Mouse (Mus musculus): ENCODE results near the gene Crbn. TPM values are rescaled to one million over a fixed set of nuclear protein-coding genes. Genes with fewer than 3 reads are reported as not detected.

Crbn gene
- total RNA-seq, 2 experiments from 2014 or later: 61.7 to 64.3 TPM

- peak; percentile 98 for DNase-seq
- intact Hi-C loops (cut with DNase I): no loop called here
Observed at GRCm38 (mm10) chr6:106768640-106769289, 31.1 kb downstream of the Crbn start, which contains the start of gene Trnt1. Trnt1 (plus strand) TSS chr6:106769120.

GRCm38 (mm10) chr6:106766774-106767173, 33.1 kb downstream of the Crbn start:
- no peak for DNase-seq
- intact Hi-C loops (cut with DNase I): no loop called here

- DNase-seq: no peak
- intact Hi-C loops (cut with DNase I): no loop called here
Observed at GRCm38 (mm10) chr6:106765892-106766291, 34.0 kb downstream of the Crbn start.

GRCm38 (mm10) chr6:106761486-106761885, 38.4 kb downstream of the Crbn start:
- no peak for DNase-seq
- intact Hi-C loops (cut with DNase I): no loop called here

GRCm38 (mm10) chr6:106760473-106761218, 39.2 kb downstream of the Crbn start:
- DNase-seq: no peak

GRCm38 (mm10) chr6:106758299-106758698, 41.6 kb downstream of the Crbn start:
- no peak for DNase-seq
- intact Hi-C loops (cut with DNase I): no loop called here

More at GRCm38 (mm10) chr6:106760473-106761218, 39.2 kb downstream of the Crbn start:
- intact Hi-C loops (cut with DNase I): no loop called here

GRCm38 (mm10) chr6:106750291-106750690, 49.6 kb downstream of the Crbn start:
- intact Hi-C loops (cut with DNase I): no loop called here
- DNase-seq: no peak

- intact Hi-C loops (cut with DNase I): no loop called here
- no peak for DNase-seq
Observed at GRCm38 (mm10) chr6:106748887-106749388, 50.9 kb downstream of the Crbn start, which contains the start of gene Il5ra. Il5ra (minus strand) TSS chr6:106749037.

- intact Hi-C loops (cut with DNase I): no loop called here
- no peak for DNase-seq
Observed at GRCm38 (mm10) chr6:106747804-106748203, 52.1 kb downstream of the Crbn start.

GRCm38 (mm10) chr6:106747251-106747650, 52.6 kb downstream of the Crbn start:
- DNase-seq: no peak
- intact Hi-C loops (cut with DNase I): no loop called here

- no peak for DNase-seq
- intact Hi-C loops (cut with DNase I): no loop called here
Observed at GRCm38 (mm10) chr6:106745673-106746394, 54.0 kb downstream of the Crbn start.

- intact Hi-C loops (cut with DNase I): no loop called here
- DNase-seq: no peak
Observed at GRCm38 (mm10) chr6:106743556-106744233, 56.2 kb downstream of the Crbn start.

- intact Hi-C loops (cut with DNase I): no loop called here
- DNase-seq: no peak
Observed at GRCm38 (mm10) chr6:106740244-106740825, 59.5 kb downstream of the Crbn start.

GRCm38 (mm10) chr6:106738229-106738628, 61.6 kb downstream of the Crbn start:
- intact Hi-C loops (cut with DNase I): no loop called here

GRCm38 (mm10) chr6:106732563-106732962, 67.3 kb downstream of the Crbn start:
- no peak for DNase-seq
- intact Hi-C loops (cut with DNase I): no loop called here

More at GRCm38 (mm10) chr6:106738229-106738628, 61.6 kb downstream of the Crbn start:
- DNase-seq: no peak

Other genes with a start within 250 kb of the Crbn start
- not detected for gene Il5ra, start 51.0 kb downstream of the Crbn start, total RNA-seq (2021)
- gene Trnt1, start 31.0 kb downstream of the Crbn start, total RNA-seq (2021): 10 to 100 TPM; 52.4 to 61.7 TPM

Measured in left cerebral cortex, postnatal 4 days (tissue).